Mouse (Mus musculus) hindbrain, postnatal 0 days (tissue): ENCODE measurements around the gene Golt1a. TPM values are rescaled to one million over a fixed set of nuclear protein-coding genes. Genes with fewer than 3 reads are reported as not detected.

Experiments used
- ATAC-seq: fragments of 200-750 bp; cut with Nextera tagmentation; 2 replicates; pipeline ENCODE4 v1.8.0; 2017; ENCODE audit warnings: mild to moderate bottlenecking, moderate TSS enrichment, moderate library complexity
- DNase-seq: peaks from one replicate; pipeline ENCODE4 v3.0.0-alpha.2; 2015; ENCODE audit warnings: low spot score
- H3K27ac ChIP-seq: fragments of 300-500 bp; sonication (generic); 2 replicates; pipeline ENCODE4 v1.5.1; 2014; ENCODE audit warnings: mild to moderate bottlenecking
- H3K27me3 ChIP-seq: fragments of 300-500 bp; sonication (generic); 2 replicates; pipeline ENCODE4 v1.6.1; 2014; ENCODE audit warnings: low read length, mixed read lengths; ENCODE audit not compliant: insufficient read depth
- H3K36me3 ChIP-seq: fragments of 300-500 bp; sonication (generic); 2 replicates; pipeline ENCODE4 v1.6.1; 2014; ENCODE audit warnings: low read length, mixed read lengths; ENCODE audit not compliant: insufficient read depth
- H3K4me1 ChIP-seq: fragments of 300-500 bp; sonication (generic); 2 replicates; pipeline ENCODE4 v1.6.1; 2014; ENCODE audit warnings: antibody characterized with exemption, low read length, mixed read lengths; ENCODE audit not compliant: insufficient read depth
- H3K4me2 ChIP-seq: fragments of 300-500 bp; sonication (generic); 2 replicates; pipeline ENCODE4 v1.6.1; 2014; ENCODE audit warnings: low read depth, mild to moderate bottlenecking, low read length, moderate library complexity, mixed read lengths
- H3K4me3 ChIP-seq: fragments of 300-500 bp; sonication (generic); 2 replicates; pipeline ENCODE4 v1.5.1; 2014; ENCODE audit warnings: low read length
- H3K9ac ChIP-seq: fragments of 300-500 bp; sonication (generic); replicated peaks from 2 replicates; pipeline ENCODE4 v1.6.1; 2014; ENCODE audit warnings: mild to moderate bottlenecking, low read length, moderate library complexity, mixed read lengths
- H3K9me3 ChIP-seq: fragments of 300-500 bp; sonication (generic); 2 replicates; pipeline ENCODE4 v1.6.1; 2016; ENCODE audit warnings: low read length, mixed read lengths
- CTCF ChIP-seq: IDR thresholded peaks from 2 replicates; pipeline ENCODE4 v1.5.1; 2016; ENCODE audit warnings: antibody characterized with exemption, control low read depth, low read depth
- WGBS: fragments of 180-500 bp; shearing (Covaris S2); extraction: QIAGEN DNeasy Blood & Tissue Kit; methylation state at CpG from one replicate; pipeline ENCODE4 v1.1.7; 2014; 5-methylcytosine and 5-hydroxymethylcytosine counted together
- polyA plus RNA-seq: library from polyadenylated mRNA; unstranded; fragments of >200 nt; fragmentation: Nextera tagmentation; extraction: Ambion mirVana; gene quantifications from 2 replicates; pipeline ENCODE4 v1.2.1, GENCODE M21; 2015
- total RNA-seq: library from RNA; depleted of rRNA; stranded (reverse); fragments of >200 nt; gene quantifications from 2 replicates; pipeline ENCODE4 v1.2.3, GENCODE M21; 2014

Golt1a gene
- total and polyA plus RNA-seq, 2 experiments from 2014 or later, result 0.08 TPM; not detected in 1

DNA sequence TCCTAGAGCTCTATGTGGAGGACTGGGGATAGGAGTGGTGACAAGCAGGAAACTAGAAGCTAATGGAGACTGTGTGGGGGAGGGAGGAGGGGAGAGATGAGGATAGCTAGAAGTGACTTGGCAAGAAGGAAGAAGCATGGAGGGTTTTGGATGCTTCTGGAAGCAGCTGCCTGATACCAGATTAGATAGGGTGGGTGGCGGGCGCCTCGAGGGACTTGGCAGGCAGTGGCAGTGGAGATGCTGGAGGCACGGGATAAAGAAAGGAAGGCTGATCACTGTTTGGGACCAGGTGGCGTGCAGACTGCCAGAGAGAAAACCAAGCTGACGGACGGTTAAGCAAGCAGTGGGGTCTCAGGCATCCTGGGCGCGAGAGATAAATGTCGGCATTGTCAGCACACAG lies 2.3 kb downstream of the Golt1a start:
- Histone ChIP-seq H3K4me1 (peaks cover 8% of the 10 kb centered on the region), H3K27me3 (no peaks in the 10 kb centered on the region), H3K9me3 (no peaks in the 10 kb centered on the region), H3K27ac (no peak overlapping the region), H3K4me2 (peak overlapping the region; percentile 25; the same call in 1 of the 2 replicates), H3K4me3 (no peak overlapping the region), H3K9ac (0 out of 2 replicates have a peak overlapping the region, but pooled peaks have one; percentile 13), H3K36me3 (no peaks in the 10 kb centered on the region)
- peak; percentile 76 for DNase-seq
- no peak for TF ChIP-seq CTCF
- peak; percentile 75 for ATAC-seq
- 7% methylated on average over 10 of the region's 10 CpGs for WGBS

GRCm38 (mm10) chr1:133314364-133314763 lies 4.8 kb downstream of the Golt1a start:
- Histone ChIP-seq H3K9ac (no peak overlapping the region), H3K4me3 (no peak overlapping the region), H3K27me3 (no peaks in the 10 kb centered on the region), H3K4me1 (peaks cover 4% of the 10 kb centered on the region; the same call in 1 of the 2 replicates), H3K9me3 (no peaks in the 10 kb centered on the region), H3K4me2 (no peak overlapping the region), H3K36me3 (no peaks in the 10 kb centered on the region), H3K27ac (no peak overlapping the region)
- peak; percentile 77 for DNase-seq
- WGBS, result 27% methylated on average over 8 of the region's 8 CpGs
- ATAC-seq, result no peak
- TF ChIP-seq CTCF, result peak; percentile 81

GRCm38 (mm10) chr1:133315775-133316174 lies 6.2 kb downstream of the Golt1a start:
- no peak overlapping the region for H3K27ac ChIP-seq
- DNase-seq (no peak), ATAC-seq (no peak)
- no peaks in the 10 kb centered on the region for H3K9me3 ChIP-seq
- H3K9ac ChIP-seq, result no peak overlapping the region
- no peaks in the 10 kb centered on the region for H3K27me3 ChIP-seq
- H3K4me1 ChIP-seq, result peaks cover 4% of the 10 kb centered on the region; the same call in 1 of the 2 replicates
- no peaks in the 10 kb centered on the region for H3K36me3 ChIP-seq
- 82% methylated on average over 6 of the region's 6 CpGs for WGBS
- no peak overlapping the region for H3K4me2 ChIP-seq
- TF ChIP-seq CTCF, result no peak
- H3K4me3 ChIP-seq, result no peak overlapping the region

DNA sequence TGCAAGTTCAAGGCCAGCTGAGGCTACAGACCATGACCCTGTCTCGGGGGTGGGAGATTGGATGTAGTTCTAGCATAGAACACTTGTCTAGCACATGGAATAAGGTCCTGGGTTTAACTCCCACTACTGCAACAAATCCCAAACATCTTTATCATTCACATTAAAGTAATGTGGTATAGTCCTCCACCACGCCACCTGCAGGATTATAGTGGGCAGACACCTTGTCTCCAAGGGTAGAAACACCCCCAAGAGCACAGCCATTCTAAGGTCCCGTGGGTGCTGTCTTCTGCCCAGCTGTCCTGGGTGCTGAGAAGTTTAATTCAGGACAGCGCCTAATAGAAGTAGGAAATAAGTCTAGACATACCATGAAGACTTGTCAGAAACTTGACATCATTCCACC lies 7.0 kb downstream of the Golt1a start:
- WGBS, result 84% methylated on average over 4 of the region's 4 CpGs
- Histone ChIP-seq H3K27me3 (no peaks in the 10 kb centered on the region), H3K9ac (no peak overlapping the region), H3K9me3 (no peaks in the 10 kb centered on the region), H3K4me2 (no peak overlapping the region), H3K4me1 (peaks cover 4% of the 10 kb centered on the region; the same call in 1 of the 2 replicates), H3K4me3 (no peak overlapping the region), H3K27ac (no peak overlapping the region), H3K36me3 (no peaks in the 10 kb centered on the region)
- TF ChIP-seq CTCF, result no peak
- ATAC-seq, result no peak
- DNase-seq, result no peak

DNA sequence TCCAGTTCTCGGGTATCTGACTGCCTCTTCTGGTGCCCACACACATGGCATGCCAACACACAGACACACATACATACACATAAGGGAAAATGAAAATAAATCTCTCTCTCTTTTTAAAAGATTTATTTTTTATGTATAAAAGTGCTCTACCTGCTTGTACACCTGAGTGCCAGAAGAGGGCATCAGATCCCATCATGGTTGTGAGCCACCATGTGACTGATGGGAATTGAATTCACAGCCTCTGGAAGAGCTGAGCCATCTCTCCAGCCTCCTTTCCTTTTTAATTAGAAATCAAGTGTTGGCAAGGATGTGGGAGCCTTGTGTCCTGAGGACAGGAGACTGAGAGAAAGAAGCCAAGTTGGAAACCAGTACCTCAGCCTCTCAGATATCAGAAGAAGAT lies 7.5 kb downstream of the Golt1a start:
- H3K4me3 ChIP-seq, result no peak overlapping the region
- no peak overlapping the region for H3K9ac ChIP-seq
- H3K36me3 ChIP-seq, result no peaks in the 10 kb centered on the region
- H3K4me1 ChIP-seq, result 0 out of 2 replicates have a peak, but pooled peaks cover 4% of the 10 kb centered on the region
- 81% methylated on average over 1 of the region's 1 CpGs for WGBS
- H3K27ac ChIP-seq, result no peak overlapping the region
- ATAC-seq, result no peak
- TF ChIP-seq CTCF, result peak; percentile 62
- DNase-seq, result peak; percentile 55
- H3K4me2 ChIP-seq, result no peak overlapping the region
- H3K27me3 ChIP-seq, result no peaks in the 10 kb centered on the region
- no peaks in the 10 kb centered on the region for H3K9me3 ChIP-seq

- Histone ChIP-seq H3K4me3 (no peak within 1 kb of the TSS), H3K4me1 (no peaks in the 10 kb centered on the region), H3K27ac (no peak within 1 kb of the TSS), H3K36me3 (no peaks in the 10 kb centered on the region), H3K9me3 (no peaks in the 10 kb centered on the region), H3K9ac (no peak within 1 kb of the TSS), H3K4me2 (no peak within 1 kb of the TSS), H3K27me3 (no peaks in the 10 kb centered on the region)
- peak; percentile 54; the same call in 1 of the 2 replicates for ATAC-seq
- no peak for TF ChIP-seq CTCF
- no peak for DNase-seq
- WGBS, result 75% methylated on average over 13 of the region's 13 CpGs
Observed at GRCm38 (mm10) chr1:133321267-133321925, 11.8 kb downstream of the Golt1a start, which contains the start of gene Kiss1. Gene Kiss1, plus strand, starts transcription at chr1:133321875.

- H3K9ac ChIP-seq, result no peak overlapping the region
- no peak for DNase-seq
- no peak for TF ChIP-seq CTCF
- H3K27me3 ChIP-seq, result no peaks in the 10 kb centered on the region
- no peaks in the 10 kb centered on the region for H3K9me3 ChIP-seq
- H3K4me3 ChIP-seq, result no peak overlapping the region
- no peak overlapping the region for H3K4me2 ChIP-seq
- H3K4me1 ChIP-seq, result no peaks in the 10 kb centered on the region
- H3K27ac ChIP-seq, result no peak overlapping the region
- no peaks in the 10 kb centered on the region for H3K36me3 ChIP-seq
- peak; percentile 55; the same call in 1 of the 2 replicates for ATAC-seq
- 47% methylated on average over 5 of the region's 5 CpGs for WGBS
Observed at GRCm38 (mm10) chr1:133323333-133323732, 13.7 kb downstream of the Golt1a start.
